ENCODE assay signal across 9 mouse cellular contexts in genomic region chr10:41883741-41884575, GRCm38 (mm10).
DNase-seq lines count a peak whose midpoint lies in the region; ATAC-seq and TF ChIP-seq lines count a peak whose summit lies in the region.
"Had no signal": no experiment of that assay in that cellular context is flagged by ENCODE, and none has a peak within 500 bp of the region (broad histone marks: within the 10 kb centered on the region; RNA-seq: fewer than 3 reads in every experiment).

No protein-coding gene starts in this region.

- peaks cover 25% of the 10 kb centered on the region for H3K4me1 ChIP-seq in liver, embryonic 13.5 days (replicated peaks)
- H3K4me1 ChIP-seq in liver, embryonic 11.5 days (replicated peaks; ENCODE audit: control insufficient read depth, insufficient read depth, low read length) = peaks cover 10% of the 10 kb centered on the region
- H3K4me1 ChIP-seq in kidney, embryonic 15.5 days = peaks cover 22% of the 10 kb centered on the region
- peaks cover 26% of the 10 kb centered on the region for H3K4me1 ChIP-seq in hindbrain, embryonic 13.5 days (replicated peaks)

- no peak overlapping the region for H3K4me2 ChIP-seq in liver, embryonic 13.5 days
- H3K4me2 ChIP-seq in liver, embryonic 11.5 days = no peak overlapping the region
- H3K4me2 ChIP-seq in kidney, embryonic 15.5 days = no peak overlapping the region
- no peak overlapping the region for H3K4me2 ChIP-seq in hindbrain, embryonic 13.5 days
- H3K4me2 ChIP-seq: forebrain, embryonic 12.5 days had no signal

- H3K9ac ChIP-seq in liver, embryonic 13.5 days = no peak overlapping the region
- no peak overlapping the region for H3K9ac ChIP-seq in liver, embryonic 11.5 days (ENCODE audit: low read depth, low read length)
- no peak overlapping the region for H3K9ac ChIP-seq in kidney, embryonic 15.5 days
- no peak overlapping the region for H3K9ac ChIP-seq in hindbrain, embryonic 13.5 days
- H3K9ac ChIP-seq: forebrain, embryonic 12.5 days had no signal

- intact Hi-C loops in gastrocnemius, adult 2 months (cut with DNase I) = no loop called here

- no peak for DNase-seq in gastrocnemius, adult 2 months
- no peak for DNase-seq in gastrocnemius, postnatal 4 days (ENCODE audit: low spot score in 2 of 2)
- no peak for DNase-seq in liver, embryonic 13.5 days
- no peak for DNase-seq in liver, embryonic 11.5 days (ENCODE audit: low spot score)
- peak; percentile 59 for DNase-seq in lung, postnatal 25 days (ENCODE audit: low spot score)

- 60% methylated on average over 8 of the region's 8 CpGs for WGBS in liver, embryonic 13.5 days (ENCODE audit: insufficient replicate concordance)
- 56% methylated on average over 8 of the region's 8 CpGs for WGBS in liver, embryonic 11.5 days
- 41% methylated on average over 8 of the region's 8 CpGs for WGBS in kidney, embryonic 15.5 days
- WGBS in hindbrain, embryonic 13.5 days = 59% methylated on average over 8 of the region's 8 CpGs

- no peaks in the 10 kb centered on the region for H3K27me3 ChIP-seq in liver, embryonic 13.5 days
- H3K27me3 ChIP-seq in liver, embryonic 11.5 days (replicated peaks; ENCODE audit: control insufficient read depth, insufficient read depth, low read length) = no peaks in the 10 kb centered on the region
- no peaks in the 10 kb centered on the region for H3K27me3 ChIP-seq in kidney, embryonic 15.5 days
- H3K27me3 ChIP-seq in hindbrain, embryonic 13.5 days = no peaks in the 10 kb centered on the region
- H3K27me3 ChIP-seq: forebrain, embryonic 12.5 days had no signal

- H3K27ac ChIP-seq in gastrocnemius, adult 2 months = peak overlapping the region; percentile 67
- peak overlapping the region; percentile 54 for H3K27ac ChIP-seq in liver, embryonic 13.5 days
- H3K27ac ChIP-seq in liver, embryonic 11.5 days (ENCODE audit: low read depth, low read length) = no peak overlapping the region
- H3K27ac ChIP-seq in kidney, embryonic 15.5 days = peak overlapping the region; percentile 58
- no peak overlapping the region for H3K27ac ChIP-seq in hindbrain, embryonic 13.5 days
- H3K27ac ChIP-seq: forebrain, embryonic 12.5 days had no signal

- no peaks in the 10 kb centered on the region for H3K9me3 ChIP-seq in liver, embryonic 13.5 days (replicated peaks)
- no peaks in the 10 kb centered on the region for H3K9me3 ChIP-seq in liver, embryonic 11.5 days (ENCODE audit: control insufficient read depth, low read length)
- no peaks in the 10 kb centered on the region for H3K9me3 ChIP-seq in kidney, embryonic 15.5 days (replicated peaks)
- H3K9me3 ChIP-seq in hindbrain, embryonic 13.5 days = no peaks in the 10 kb centered on the region
- H3K9me3 ChIP-seq: forebrain, embryonic 12.5 days had no signal

- H3K36me3 ChIP-seq in liver, embryonic 13.5 days = no peaks in the 10 kb centered on the region
- H3K36me3 ChIP-seq in liver, embryonic 11.5 days (ENCODE audit: control insufficient read depth, insufficient read depth, low read length) = no peaks in the 10 kb centered on the region
- no peaks in the 10 kb centered on the region for H3K36me3 ChIP-seq in kidney, embryonic 15.5 days
- H3K36me3 ChIP-seq in hindbrain, embryonic 13.5 days = no peaks in the 10 kb centered on the region
- H3K36me3 ChIP-seq: forebrain, embryonic 12.5 days had no signal

- no peak overlapping the region for H3K4me3 ChIP-seq in gastrocnemius, adult 2 months
- no peak overlapping the region for H3K4me3 ChIP-seq in liver, embryonic 13.5 days (replicated peaks)
- no peak overlapping the region for H3K4me3 ChIP-seq in liver, embryonic 11.5 days (ENCODE audit: low read depth, low read length)
- no peak overlapping the region for H3K4me3 ChIP-seq in kidney, embryonic 15.5 days (replicated peaks)
- H3K4me3 ChIP-seq in hindbrain, embryonic 13.5 days = no peak overlapping the region
- H3K4me3 ChIP-seq: forebrain, embryonic 12.5 days had no signal

- no peak for ATAC-seq in liver, embryonic 13.5 days (ENCODE audit: low read depth)
- no peak for ATAC-seq in liver, embryonic 11.5 days (replicated peaks; ENCODE audit: low FRiP score)
- no peak for ATAC-seq in kidney, embryonic 15.5 days (replicated peaks; ENCODE audit: low FRiP score)
- no peak for ATAC-seq in hindbrain, embryonic 13.5 days (ENCODE audit: low FRiP score)
- no peak for ATAC-seq in granulocyte monocyte progenitor cell, adult 5-6 weeks (replicated peaks; ENCODE audit: poor library complexity, severe bottlenecking)

- TF ChIP-seq CTCF in gastrocnemius, adult 2 months (IDR thresholded peaks at IDR 0.05) = no peak

Comparison
In these comparisons a context has a peak if more than half of its experiments do, and no peak if none do; other contexts are left out.
1. H3K27ac ChIP-seq: peak in gastrocnemius, adult 2 months (single experiment), liver, embryonic 13.5 days (single experiment) and kidney, embryonic 15.5 days (single experiment); none in liver, embryonic 11.5 days (single experiment) and hindbrain, embryonic 13.5 days (single experiment).